Mouse (Mus musculus): ENCODE measurements around the gene Eml1.

The Eml1 gene

GRCm38 (mm10) chr12:108551731-108552130 lies 181.0 kb downstream of the Eml1 start:
- no peak for DNase-seq (ENCODE audit: low read depth)

GRCm38 (mm10) chr12:108553079-108553478 lies 182.3 kb downstream of the Eml1 start:
- DNase-seq (ENCODE audit: low read depth): no peak

- DNase-seq (ENCODE audit: low read depth): peak; percentile 35
Observed at GRCm38 (mm10) chr12:108554120-108554841, 183.5 kb downstream of the Eml1 start, which contains the start of gene Evl. Gene Evl, plus strand, starts transcription at chr12:108554720.

- DNase-seq (ENCODE audit: low read depth): no peak
Observed at GRCm38 (mm10) chr12:108554861-108555556, 184.3 kb downstream of the Eml1 start.

- no peak for DNase-seq (ENCODE audit: low read depth)
Observed at GRCm38 (mm10) chr12:108558194-108558593, 187.4 kb downstream of the Eml1 start.

- no peak for DNase-seq (ENCODE audit: low read depth)
Observed at GRCm38 (mm10) chr12:108563238-108563637, 192.5 kb downstream of the Eml1 start.

GRCm38 (mm10) chr12:108564910-108565506 lies 194.3 kb downstream of the Eml1 start:
- no peak for DNase-seq (ENCODE audit: low read depth)

- DNase-seq (ENCODE audit: low read depth): no peak
Observed at GRCm38 (mm10) chr12:108579156-108579871, 208.6 kb downstream of the Eml1 start.

- no peak for DNase-seq (ENCODE audit: low read depth)
Observed at GRCm38 (mm10) chr12:108583775-108584174, 213.0 kb downstream of the Eml1 start.

All from c-Kit-positive CD71-positive TER-119-negative erythroid progenitor cells, embryonic 14.5 days (primary cell).